Mouse (Mus musculus) regulatory T cell (primary cell): ENCODE results near the gene Dgki.
"Not testable (repeated sequence)": the region's sequence is repeated elsewhere in the genome, so short reads cannot be mapped to it uniquely, and the experiment has no call there.

Experiments used
- in situ Hi-C: fragments of 300-600 bp; cut with MboI, MseI; formaldehyde crosslinking; loops from one replicate; pipeline ENCODE4 v1.15.1; 2025; ENCODE audit warnings: high pct_unique_total_duplicates

The Dgki gene

DNA sequence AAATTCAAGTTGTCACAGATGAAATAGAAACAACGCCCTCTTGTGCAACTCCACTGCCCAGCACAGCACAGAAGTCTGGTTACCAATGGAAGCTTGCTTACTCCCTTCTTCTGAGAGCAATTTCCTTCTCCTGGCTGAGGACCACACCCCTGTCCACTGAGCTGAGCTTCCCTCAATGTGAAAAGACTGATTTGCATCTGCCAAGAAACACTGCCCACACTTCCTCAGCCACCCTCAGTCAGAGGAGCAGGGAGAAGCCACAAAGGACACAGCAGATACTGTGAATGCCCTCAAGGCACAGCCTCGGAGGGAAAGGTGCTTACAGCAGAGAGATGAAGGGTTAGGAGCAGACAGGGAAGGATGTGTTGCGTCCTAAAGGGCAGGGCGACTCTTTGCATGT, 149.9 kb downstream of the Dgki start:
- in situ Hi-C loops, result no loop called here

DNA sequence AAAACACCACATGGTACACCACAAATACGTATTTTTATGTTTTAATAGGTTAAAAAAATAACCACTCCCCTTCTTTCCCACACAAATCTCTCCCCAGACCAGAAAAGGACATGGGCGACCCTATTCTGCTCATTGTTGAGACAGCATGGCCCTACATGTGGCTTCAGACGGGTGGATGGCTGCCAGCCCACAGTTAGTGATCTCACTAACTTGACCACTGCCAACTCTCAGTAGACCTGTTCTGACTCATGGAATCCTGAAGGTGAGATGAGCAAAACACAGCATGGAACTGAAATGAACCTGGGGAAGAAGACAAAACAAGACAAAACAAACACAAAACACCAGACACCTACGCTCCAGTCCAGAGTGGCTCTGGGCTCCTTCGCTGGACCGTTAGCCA, 150.8 kb downstream of the Dgki start:
- in situ Hi-C loops, result no loop called here

DNA sequence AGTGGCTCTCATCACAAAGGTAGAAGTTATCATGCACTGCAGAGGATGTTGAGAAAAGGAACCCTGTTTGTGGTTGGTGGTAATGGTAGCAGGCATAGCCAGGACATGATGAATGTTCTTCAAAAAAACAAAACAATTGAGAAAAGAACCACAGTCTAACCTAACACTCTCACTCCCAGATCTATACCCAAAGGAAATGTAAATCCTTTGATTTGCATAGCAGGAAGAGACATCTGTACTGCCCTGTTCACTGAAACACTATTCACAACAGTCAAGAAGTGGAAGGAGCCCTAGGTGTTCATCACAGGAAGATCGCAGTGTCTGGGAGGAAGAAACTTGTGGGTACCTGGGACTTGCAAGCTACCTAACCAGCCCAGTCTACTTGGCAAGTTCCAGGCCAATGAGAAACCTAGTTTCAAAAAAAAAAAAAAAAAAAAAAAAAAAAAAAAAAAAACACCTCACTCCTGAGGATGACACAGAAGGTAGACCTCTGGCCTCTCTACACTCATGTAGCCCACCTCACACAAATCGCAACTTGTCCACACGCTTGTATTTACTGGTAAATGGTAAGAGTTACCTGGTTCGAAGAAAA, 152.5 kb downstream of the Dgki start:
- in situ Hi-C loops, result no loop called here

DNA sequence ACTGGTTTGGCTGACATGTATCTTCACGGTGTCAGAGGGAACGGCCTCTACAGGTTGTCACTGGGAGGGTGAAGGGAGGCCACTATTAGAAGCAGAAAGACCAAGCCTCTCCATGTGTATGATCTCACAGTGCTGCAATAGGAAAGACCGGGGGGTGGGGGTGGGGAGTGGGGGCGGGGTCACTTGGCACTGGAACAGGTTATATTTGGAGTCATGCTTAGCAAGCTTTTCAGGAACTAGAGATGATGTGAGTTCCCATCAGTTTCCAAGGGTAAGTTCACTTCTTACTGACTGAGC, 156.2 kb downstream of the Dgki start:
- in situ Hi-C loops, result no loop called here

DNA sequence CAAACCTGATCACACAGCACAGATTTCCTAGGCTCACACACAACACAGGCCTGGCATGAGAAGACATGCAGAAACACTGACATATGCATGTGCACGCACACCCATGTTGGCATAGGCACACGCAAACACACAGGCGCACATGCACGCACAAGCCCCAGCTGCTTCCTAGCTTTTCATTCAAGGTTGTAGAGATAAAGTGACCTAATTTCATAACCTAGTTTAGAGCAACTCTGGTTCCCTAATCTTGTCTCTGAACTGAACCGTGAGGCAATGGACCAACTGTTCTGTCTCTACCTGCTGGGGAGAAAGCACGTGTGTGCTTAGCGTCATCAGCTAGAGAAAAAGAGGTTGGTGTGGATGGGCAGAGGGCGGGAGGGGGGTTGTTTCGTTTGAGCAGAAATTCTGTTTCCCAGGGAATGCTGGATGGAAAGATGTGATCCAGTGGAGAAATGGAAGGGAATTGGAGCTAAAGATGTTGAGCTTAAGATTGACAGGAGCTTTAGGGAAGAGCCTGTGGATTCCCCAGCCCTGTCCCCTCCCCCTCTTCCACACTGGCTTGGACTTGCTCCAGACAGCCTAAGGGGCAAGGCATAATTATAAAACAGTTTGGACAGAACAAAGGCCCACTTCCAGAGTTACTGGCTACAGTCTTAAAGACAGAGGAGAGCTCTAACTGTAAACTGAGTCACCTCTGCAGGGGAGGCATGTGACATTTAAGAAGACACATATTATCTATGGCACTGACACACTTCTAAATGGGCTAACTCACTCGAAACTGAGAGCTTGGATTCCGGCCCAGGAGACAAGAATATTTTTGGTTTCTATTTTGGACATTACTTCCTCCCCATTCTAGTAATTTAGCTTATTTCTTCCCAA, 156.8 kb downstream of the Dgki start:
- in situ Hi-C loops, result no loop called here

DNA sequence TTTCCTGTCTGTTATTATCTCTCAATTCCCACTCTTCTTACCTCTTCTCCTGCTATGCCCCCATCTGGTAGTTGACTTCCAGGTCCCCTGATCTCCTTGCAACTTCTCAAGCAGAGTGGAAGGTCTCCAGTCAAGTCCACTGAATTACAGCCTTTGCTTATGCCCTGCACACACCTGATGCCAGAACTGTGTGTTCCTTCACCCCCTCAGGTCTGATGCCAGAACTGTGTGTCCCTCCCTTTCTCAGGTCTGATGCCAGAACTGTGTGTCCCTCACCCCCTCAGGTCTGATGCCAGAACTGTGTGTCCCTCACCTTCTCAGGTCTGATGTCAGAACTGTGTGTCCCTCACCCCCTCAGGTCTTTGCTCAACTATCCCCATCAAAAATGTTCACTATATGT, 161.2 kb downstream of the Dgki start:
- in situ Hi-C loops, result no loop called here

DNA sequence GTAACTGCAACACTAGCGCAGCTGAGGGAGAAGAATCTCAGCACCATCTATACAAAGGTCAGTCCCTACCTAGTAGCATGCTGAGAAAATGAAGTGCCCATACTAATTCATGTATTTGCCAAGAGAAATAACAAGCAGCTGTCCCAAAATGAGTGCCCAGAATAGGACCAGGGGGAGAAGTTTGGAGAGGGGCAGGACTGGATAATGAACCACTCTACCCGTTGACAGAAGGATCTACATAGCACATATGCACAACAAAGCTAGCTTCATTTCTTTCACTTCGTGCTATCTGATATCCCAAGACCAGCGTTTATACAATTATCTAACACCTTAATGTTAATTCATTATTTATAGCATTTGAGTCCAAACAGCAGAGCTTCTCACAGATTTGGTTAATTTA, 168.7 kb downstream of the Dgki start:
- in situ Hi-C loops, result no loop called here

DNA sequence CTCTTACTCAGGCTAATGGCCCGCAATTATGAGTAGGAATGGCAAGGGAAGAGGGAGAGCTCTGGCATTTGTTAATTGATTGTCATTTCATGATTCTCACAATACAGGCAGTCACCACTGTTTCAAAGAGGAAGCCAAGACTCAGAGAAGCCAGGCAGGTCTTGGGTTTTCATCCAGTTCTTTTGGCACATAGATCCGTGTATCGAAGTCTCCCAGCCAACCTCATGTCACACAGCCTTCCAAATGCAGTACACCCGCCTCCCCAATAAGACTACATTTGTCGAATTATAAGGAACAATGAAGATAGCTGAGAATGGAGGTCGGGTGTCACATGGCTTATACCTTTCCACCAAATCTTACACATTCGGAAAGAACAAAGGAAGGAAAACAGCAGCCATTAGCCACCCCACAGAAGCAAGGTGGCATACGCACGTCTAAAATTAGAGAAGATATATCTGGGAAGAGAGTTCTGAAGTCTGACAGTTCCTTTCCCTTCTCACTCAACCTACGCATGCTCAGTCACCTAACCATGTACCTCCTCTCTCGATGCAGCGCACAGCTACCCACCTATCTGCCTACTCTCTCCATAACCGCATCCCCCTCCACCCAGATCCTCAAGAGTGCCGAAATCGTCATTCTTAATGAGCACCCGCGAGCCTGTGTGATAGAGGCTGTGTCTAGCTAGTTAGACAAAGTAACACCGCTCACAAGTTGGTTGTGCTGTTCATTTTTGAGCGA, 179.4 kb downstream of the Dgki start:
- in situ Hi-C loops, result no loop called here

DNA sequence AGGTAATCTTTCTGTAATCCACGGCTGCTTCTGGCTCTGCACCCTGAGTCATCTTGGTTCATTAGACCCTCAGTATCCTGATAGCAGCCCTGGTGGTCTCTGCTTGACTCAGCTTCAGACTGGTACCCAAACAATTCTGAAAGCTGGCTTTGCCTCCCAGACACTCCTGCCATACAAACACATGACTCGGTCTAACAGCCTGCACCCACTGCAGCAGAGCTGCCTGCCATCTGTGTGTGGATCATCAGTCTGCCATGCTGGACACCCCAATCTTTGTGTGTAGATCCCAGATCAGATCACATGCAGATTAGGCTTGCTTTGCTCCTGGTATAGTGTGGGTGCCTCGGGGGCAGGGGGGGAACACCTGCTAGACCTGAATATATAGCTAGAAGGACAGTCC, 180.8 kb downstream of the Dgki start:
- in situ Hi-C loops, result no loop called here

DNA sequence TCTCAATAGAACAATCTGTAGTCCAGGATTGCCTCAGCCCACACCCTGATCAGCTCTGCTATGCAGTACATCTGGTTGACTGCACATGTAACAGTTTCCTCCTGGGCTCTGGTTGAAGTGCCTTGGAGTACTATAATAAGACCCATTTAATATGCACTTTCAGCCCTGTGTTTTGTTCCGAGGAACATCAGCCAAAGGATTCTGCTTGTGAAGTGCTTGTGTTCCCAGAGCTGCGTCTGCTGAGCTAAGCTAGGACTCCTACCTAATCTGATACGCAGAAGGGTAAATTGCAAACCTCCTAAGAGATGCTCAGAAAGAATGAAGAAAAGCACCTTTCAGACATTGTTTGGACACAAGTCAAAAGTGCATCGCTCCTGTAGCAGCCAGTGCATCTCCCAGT, 186.9 kb downstream of the Dgki start:
- in situ Hi-C loops, result no loop called here

DNA sequence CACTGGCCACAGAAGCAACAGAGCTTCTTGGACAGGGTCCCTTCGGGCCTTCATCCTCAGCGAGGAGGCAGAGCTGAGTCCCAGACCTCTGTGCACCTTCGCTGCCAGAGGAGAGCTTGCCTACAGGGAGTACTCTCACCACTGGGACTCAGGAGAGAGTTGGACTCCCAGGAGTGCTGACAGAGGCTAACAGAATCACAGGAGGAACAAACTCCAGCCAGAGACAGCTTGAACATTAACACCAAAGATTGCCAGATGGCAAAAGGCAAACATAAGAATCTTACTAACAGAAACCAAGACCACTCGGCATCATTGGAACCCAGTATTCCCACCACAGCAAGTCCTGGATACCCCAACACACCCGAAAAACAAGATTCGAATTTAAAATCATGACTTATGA, 193.7 kb downstream of the Dgki start:
- in situ Hi-C loops, result not testable (repeated sequence)

DNA sequence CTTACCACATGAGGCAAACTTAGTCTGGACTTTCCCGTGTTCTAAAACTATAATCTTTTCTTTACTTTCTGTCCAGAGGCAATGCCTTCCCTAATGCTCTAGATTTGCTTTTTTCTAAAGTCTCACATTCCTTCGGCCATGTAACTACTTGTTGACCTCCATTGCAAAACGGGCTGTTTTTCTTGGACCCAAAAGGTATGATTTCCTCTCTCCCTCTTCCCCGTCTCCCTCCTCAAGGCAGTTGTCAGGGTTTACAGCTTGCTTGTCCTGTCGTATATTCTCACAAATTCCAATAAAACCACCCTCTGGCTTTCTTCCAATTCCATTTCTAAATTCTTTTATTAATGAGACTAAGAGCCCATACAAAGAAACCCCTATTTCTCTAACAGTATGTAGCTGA, 199.6 kb downstream of the Dgki start:
- in situ Hi-C loops, result no loop called here

DNA sequence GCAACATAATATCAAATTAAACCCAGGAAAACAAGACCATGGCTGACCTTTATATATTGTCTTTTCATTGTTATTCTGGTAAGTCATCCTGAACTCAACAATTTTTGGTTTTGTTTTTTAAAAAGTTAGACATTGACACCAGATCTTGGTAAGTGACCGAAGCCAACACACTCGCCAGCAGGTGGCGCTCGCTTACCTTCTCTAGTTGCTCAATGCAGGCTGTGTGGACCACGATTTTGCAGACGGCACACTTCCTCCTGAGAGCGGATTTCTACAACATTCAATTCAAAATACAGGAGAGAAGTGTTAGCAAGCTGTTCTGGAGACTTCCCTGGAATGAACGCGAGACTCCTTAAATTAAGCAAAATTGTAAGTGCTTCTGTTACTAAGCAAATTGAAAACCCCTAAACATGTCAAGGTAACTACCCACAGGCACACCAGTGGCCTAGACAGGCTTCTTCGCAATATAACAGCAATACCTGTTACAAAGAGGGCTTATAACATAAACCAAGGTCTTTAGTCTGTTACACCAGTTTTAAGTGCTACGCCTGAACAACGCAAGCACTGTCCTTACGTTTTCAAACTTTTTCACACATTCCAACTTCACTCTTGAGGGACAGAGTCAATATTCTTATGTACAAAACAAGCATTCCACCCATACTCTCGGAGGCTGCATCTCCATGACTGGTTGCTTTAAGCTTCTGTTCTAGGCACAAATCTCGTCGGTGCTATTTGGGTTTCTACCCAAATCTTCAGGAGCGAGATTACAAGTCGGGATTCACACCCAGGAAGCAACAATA, 202.4 kb downstream of the Dgki start:
- in situ Hi-C loops, result loop anchor here (5.0 to 10.0 kb wide), 3 partner anchors 257 to 447 kb away; no protein-coding TSS in a partner anchor

DNA sequence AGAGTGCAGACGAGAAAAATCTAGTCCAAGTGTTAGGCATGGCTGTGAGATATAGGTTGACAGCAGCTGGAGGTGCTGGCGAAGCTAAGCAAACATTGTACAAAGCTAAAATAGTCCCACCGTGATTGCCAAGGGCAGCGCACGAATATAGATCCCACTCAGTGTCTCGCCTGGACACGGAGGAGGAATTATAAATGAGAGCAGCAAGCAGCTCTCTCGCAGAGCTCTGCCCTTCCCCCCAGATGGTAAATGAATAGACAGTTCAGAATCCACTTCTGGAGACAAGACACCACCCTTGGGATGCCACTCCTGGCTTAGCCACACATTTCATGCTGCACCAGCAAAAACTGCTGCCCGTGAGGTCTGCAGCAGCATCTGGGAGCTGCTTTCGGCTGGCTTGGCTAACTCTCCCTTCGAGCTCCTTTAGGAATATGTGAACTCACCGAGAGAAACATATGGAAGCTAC, 203.1 kb downstream of the Dgki start:
- in situ Hi-C loops, result loop anchor here (5.0 to 10.0 kb wide), 3 partner anchors 258 to 448 kb away; no protein-coding TSS in a partner anchor

DNA sequence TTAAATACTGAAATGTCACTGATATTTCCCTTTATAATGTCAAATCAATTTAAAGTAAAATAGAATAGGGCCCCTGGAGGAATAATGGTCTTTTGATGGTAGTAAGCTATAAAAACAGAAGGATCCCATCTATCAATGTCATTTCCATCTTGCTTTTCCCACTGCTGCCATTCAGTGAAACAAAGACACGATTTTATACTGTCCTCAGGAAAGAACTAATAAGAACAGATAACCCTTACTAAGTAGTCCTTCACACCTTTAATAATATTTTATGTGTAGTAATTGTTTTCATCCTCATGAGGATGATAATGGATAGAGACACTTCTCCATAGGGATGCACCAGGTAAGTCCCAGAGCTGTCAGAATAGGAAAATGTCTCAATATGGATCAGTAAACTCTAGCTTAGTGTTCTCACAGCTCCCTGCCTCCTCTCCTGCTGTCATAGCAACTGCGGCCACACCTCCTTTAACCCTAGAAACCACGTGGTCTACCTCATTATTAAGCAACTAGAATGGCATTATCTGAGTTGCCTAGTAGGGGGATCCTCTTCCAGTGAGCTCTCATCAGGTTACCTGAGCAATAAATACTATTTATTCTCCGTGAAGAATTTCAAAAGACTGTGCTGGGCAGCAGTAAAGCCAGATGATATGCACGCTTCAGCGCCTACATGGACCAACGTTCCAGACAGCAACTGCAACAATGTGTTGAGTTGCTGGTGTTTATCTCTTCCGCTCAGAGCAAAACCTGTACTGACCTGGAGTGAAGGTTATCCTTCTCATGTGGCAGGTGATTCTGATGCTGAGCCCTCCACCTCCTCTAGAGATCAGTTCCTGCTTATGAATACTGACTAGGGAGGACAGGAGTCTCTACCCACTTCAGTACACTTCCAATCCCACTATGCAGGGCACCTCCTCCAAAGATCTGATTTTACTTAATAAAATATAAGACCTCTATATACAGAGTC, 210.6 kb downstream of the Dgki start:
- in situ Hi-C loops, result loop anchor here (10.0 kb wide), 2 partner anchors 265 to 455 kb away; no protein-coding TSS in a partner anchor

DNA sequence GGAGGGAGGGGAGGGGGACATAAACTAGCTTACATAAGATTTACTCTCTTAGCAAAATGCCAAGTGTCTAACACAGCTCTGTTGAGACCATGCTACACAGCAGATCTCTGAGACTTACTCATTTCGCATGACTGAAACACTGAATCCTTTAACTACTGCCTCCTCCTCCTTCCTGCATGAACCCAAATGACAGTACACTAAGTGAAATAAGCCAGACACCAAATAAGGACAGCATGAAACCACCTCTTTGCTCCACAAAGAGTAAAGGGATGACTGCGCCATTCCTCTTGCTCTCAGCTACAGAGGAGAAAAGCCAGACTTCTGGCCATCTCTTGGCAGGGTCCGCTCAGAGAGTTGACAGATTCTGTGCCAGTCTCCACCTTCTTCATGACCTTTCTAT, 217.0 kb downstream of the Dgki start:
- in situ Hi-C loops, result no loop called here

DNA sequence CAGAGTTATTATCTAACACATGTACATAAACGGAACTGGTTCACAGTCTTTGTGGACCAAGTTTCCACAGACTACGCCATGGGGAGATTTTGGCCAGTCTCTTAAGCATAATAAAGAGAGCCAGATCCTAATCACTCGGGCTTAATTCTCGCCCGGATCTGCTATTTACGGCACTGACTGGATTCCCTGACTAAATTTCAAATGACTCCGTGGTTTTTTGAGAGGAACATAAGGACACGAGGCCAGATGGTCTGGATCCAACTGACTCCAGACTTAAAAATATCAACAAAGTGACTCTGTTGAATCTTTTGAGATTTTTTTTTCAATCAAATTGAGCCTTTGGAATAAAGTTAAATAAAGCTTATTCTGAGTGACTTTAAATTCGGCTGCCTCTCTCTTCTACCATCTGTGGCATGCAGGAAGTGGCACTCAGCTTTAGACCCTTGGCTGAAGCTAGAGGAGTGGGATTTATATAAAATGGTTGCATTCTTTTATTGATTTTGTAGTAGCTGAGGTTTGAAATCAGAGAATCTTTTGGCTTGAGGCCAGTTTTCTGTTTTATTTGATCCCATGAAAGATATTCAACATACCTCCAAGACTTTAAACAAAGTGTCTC, 227.5 kb downstream of the Dgki start:
- in situ Hi-C loops, result no loop called here

DNA sequence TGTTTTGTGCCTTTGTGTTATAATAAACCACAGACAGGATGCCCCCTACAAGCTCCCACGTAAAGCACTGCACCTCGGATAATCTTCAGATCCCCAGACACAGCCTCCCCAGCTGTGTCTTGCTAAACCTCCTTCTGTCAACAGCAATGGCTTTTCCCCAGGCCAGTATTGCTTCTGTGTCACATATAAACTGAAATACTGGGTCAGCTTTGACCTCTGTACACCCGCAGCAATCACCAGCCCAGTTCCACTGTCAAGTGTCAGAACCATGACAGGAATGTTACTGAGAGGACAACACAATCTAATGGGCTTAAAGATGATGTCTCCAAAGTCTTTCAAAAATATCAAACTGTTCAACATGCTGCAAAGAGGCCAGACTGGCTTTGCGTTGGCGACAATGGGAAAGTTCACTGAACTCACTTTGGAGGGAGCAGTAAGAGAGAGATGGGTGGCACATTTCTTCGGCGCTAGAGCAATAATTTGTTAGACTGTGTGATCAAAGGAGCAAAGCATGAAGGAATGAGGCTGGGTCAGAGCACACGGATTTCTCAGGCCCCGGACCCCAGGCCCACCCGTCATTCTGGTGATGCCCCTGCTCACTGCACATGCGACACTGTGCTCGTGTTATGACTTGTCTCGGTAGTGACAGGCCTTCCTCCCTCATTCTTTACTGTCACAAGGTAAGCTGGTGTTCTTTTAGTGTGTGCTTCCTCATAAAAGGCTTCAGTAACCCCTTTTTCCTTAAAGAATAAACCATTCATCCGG, 230.0 kb downstream of the Dgki start:
- in situ Hi-C loops, result no loop called here

DNA sequence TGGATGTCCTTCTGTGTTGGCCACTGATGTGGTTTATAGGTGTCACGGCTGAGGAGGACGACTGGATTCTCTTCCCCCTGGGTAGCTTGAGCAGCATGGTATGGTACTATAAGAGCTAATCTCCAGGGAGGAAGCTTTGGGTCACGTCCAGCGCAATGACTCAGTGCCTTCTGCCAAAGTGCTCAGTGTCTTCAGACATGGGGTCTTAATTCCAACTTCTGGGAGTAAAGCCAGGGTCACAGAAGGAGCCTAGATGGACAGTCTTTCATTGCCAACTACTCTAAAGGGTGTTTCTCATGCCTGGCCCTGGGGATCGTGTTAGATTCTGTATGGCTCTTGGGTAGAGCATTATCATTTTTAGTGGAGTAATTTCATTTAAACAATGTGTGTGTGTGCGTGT, 231.2 kb downstream of the Dgki start:
- in situ Hi-C loops, result no loop called here
